9 mouse cellular contexts compared by ENCODE assay signal in the genomic region with DNA sequence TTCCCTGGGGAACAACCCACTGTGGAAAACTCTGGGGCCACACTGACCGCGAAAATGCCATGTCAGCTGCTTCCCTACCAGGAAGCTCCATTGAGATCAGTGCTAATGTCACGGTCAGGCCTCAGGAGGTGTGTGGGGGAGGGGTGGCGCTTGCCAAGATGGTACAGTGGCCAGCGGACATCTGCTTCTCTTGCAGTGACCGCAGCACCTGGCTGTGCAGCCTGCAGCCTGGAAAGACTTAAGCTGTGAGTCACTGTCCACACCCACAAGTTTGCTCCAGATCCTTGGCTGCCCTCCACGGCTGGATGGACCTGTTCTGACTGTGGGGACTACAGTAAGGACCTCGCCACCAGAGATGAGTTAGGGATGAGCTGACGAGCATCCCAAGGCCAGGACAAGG.
A peak's percentile ranks its signal among the peaks of the same experiment; 100 is the strongest.
DNase-seq lines count a peak whose midpoint lies in the region; TF ChIP-seq lines count a peak whose summit lies in the region.
"Had no signal": no experiment of that assay in that cellular context is flagged by ENCODE, and none has a peak within 500 bp of the region (broad histone marks: within the 10 kb centered on the region; RNA-seq: fewer than 3 reads in every experiment).

No protein-coding gene starts in this region.

- H3K4me3 ChIP-seq in left cerebral cortex, adult 2 months: no peak overlapping the region
- H3K4me3 ChIP-seq: erythroblast, embryonic 14.5 days had no signal

- intact Hi-C loops in left cerebral cortex, postnatal 4 days (cut with DNase I): no loop called here
- intact Hi-C loops in left cerebral cortex, postnatal 36 days (cut with DNase I): no loop called here
- intact Hi-C loops in left cerebral cortex, adult 2 months (cut with DNase I): no loop called here

- H3K27ac ChIP-seq in left cerebral cortex, adult 2 months: no peak overlapping the region

- DNase-seq in left cerebral cortex, postnatal 4 days: peak; percentile 36
- DNase-seq in left cerebral cortex, postnatal 36 days (ENCODE audit: low spot score in 2 of 2): no peak
- DNase-seq in adrenal gland, adult 2 months: peak; percentile 72
- peak; percentile 77 for DNase-seq in gastrocnemius, postnatal 25 days
- peak; percentile 79 to 89 for DNase-seq in kidney, postnatal 36 days
- no peak for DNase-seq in spleen, postnatal 14 days (ENCODE audit: low spot score in 2 of 2)
- DNase-seq in right cerebral cortex, postnatal 25 days: no peak
- no peak for DNase-seq in left cerebral cortex, adult 2 months (ENCODE audit: extremely low spot score in 1 of 2, low spot score in 2 of 2)

- no peak for TF ChIP-seq CTCF in left cerebral cortex, adult 2 months (IDR thresholded peaks at IDR 0.05)

Comparison
In these comparisons a context has a peak if more than half of its experiments do, and no peak if none do; other contexts are left out.
1. DNase-seq: peak in left cerebral cortex, postnatal 4 days (single experiment), adrenal gland, adult 2 months (single experiment), gastrocnemius, postnatal 25 days (single experiment) and kidney, postnatal 36 days (2 of 2); none in left cerebral cortex, postnatal 36 days (0 of 2), spleen, postnatal 14 days (0 of 2), right cerebral cortex, postnatal 25 days (single experiment) and left cerebral cortex, adult 2 months (0 of 2).